Mouse (Mus musculus) spleen, postnatal 10 days (tissue): ENCODE results near the gene Foxp1.

Source experiments
- DNase-seq, 2 experiments: peaks; one replicate each; pipeline ENCODE4 v3.0.0; 2021 to 2022; ENCODE audit warnings: low spot score in 2 of 2

Foxp1 gene

DNA sequence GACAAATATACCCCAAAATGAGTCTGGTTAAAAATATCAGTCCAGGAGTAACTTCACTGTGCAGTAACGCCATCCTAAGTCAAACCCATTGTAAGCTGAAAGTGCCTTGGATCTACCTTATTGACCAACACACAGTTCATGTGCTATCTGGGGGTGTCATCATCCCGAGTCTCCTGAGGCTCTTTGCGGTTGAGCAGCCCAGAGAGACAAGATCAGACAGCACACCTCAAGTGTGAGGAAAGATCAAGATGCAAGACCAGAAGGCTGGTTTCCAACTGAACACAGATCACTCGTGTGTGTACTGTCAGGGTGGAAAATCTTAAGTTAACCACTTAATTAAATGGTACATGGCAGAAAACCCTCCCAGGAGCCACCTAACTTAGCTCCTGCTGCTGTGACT, 238.5 kb downstream of the Foxp1 start:
- DNase-seq = no peak

DNA sequence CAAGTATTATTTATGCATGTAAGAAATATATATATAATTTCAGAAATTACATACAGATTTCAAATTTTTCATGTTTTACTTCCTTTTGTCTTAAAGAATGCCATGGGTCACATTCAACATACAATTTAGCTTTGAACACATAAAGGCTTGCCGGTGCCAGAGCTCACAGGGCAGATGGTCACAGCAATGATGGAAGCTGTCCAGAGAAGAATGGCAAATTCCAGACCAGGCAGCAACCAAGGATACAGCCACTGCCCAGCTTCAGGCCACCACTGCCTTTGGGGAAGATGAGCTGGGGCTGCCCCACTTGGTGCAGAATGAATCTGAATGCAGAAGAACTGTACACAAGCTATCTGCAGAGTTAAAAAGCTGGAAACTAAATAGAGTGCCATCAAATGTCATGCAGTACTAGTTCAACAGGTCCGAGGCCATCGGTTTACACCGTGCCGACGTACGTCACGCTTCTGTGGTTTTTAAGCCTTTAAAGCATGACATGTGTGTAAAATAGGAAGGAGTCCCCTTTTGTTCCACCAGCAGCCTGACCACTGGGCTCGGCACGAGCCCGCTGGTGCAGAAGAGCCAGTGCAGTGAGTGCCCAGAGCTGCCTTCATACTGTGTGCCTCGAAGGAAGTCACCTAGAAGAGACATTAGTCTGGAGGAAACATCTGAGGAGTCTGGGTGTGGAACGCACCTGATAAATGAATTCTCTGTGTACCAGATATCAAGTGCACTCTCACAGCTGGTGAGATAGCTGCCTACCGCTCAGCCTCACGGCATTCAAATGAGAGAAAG, 239.5 kb downstream of the Foxp1 start:
- DNase-seq = peak in 1 of 2 experiments; percentile 43

DNA sequence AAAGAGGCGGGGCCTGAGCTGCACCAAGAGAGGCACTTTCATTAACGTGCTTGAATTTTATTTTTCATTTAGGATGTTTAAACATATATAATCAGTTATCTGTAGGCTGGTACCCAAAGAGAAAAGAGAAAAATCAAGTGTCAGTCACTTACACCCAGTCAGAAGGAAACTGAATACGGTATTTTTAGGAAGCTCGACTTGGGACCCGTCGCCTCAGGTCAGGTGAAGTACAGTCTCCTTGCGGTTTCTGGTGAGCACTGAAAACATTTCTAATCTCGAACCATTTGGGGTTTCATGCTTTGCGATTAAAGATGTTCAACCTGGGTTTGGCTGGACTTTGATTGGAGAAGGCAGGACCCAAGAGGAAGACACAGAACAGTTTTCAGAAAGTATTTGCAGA, 241.1 kb downstream of the Foxp1 start:
- DNase-seq = no peak

DNA sequence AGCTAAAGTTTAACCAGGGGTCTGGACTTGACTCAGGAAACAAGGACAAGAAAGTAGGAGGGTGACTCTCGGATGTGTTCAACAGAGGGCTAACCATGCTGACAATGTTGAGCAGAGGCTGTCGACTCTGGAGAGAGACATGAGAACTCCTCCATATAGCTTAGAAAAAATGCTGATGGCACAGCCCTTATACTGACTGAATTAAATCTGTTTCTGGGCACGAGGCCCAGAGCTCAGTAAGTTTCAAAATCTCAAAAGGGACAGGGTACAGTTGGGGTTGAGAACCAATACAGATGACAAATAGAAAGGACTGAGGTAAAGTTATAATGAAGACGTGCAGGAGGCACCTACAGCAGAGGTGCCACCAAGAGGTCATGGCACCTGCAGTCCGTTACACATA, 241.9 kb downstream of the Foxp1 start:
- no peak for DNase-seq

DNA sequence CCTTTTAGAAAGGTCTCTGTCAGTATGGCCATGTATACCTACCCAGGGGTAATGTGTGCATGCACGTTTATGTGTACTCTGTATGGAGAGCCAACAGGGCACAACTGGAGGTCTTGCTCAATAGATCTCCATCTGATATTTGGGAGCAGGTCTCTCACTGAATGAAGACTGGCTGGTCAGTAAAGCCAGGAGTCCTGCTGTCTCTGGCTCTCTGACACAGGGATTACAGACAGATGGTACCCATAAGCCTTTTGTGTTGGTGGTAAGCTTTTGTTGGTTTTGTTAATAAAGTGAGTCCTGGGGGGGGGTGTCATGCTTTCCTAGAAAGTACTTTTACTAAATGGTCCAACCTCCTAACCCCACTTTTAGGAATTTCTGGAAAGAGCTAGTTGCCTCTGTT, 245.3 kb downstream of the Foxp1 start:
- DNase-seq = no peak

DNA sequence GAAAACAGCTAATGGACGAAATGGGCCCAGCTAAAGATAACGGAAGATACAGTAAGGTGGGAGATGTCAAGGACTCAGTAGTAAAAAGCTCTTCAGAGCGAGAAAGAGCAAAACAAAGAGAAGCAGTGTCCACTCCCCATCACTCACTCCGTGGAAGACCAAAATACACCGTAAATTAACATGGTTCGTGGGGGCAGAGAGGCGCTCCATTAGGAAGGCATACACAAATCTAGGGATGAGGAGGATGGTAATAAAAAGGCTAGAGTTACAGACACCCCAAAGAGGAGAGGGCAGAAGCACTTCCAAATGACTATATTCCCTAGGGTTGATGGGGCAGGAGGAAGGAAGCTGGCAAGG, 246.2 kb downstream of the Foxp1 start:
- no peak for DNase-seq

DNA sequence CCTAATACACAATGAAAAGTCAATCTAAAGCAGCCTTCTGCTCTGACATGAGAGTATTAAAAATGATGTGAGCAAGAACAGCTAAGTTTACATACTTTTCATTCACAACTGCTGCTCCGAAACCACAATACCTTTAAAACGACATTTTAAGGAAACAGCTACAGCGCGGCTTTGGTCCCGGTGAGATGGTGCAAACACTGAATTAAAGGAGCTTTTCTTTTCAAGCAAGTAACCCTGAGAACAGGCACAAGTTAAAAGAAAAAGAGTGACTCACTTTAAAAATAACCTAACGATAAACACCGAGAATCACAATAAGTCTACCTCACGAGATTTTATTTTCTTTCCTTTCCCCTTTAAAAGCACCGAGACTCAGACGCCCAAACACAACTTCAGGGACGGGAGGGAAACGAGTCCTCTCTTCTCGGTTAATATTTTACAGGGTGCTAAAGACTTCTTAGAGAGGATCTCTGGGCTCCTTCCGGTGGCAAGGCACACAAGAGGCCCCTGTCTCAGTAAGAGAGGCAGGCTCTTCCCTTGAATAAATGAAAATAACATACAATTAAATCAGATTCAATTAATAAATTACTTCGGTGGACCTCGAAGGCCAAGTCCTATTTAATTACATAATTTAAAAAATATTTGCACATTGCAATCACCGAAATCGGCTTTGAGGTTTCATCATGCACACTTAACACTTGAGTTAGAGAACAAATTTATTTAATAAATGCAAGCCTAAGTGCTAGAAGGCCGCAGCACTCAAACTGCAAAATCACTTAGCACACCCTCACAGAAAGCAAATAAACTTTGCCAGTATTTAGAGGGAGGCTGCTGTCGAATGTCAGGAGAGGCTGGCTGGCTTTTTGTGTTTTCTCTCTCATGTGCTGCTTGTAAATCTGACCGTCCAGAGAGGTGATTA, 246.9 kb downstream of the Foxp1 start:
- no peak for DNase-seq

DNA sequence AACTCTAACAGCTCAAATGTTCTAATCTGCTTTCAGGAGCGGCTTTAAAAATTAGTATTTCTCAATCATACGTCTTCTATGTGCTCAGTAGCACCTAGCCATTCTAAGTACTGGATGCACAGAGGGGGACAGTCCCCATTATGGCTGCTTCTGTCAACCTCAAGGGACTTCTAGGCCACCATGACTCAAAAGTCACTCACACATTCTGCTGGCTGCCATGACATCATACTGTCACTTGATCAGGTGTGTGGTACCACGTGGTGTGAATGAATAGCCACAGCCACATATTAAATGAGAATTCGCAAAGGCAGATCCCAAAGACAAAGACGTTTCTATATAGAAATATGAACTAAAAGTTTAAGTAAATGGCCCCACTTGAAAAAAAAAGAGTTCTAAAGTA, 247.9 kb downstream of the Foxp1 start:
- no peak for DNase-seq

DNA sequence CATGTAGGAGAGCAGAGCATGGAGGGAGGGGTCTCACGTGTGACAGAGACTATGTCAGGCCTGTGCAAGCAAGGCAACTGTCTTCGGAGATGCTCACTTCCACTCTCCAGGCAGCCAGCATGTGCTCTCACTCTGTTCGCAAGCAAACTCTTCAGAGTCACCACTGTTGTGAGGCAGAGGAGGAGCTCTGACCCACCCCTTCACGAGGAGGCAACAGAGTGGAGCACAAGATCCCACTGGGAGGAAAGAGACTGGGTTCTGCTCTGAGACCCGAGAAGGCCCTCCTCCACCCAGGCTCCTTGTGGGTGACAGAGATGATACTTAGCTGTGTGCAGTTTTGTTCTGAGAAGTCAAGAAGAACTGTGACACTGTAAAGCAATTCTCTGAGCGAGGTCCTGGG, 248.3 kb downstream of the Foxp1 start:
- DNase-seq = no peak

DNA sequence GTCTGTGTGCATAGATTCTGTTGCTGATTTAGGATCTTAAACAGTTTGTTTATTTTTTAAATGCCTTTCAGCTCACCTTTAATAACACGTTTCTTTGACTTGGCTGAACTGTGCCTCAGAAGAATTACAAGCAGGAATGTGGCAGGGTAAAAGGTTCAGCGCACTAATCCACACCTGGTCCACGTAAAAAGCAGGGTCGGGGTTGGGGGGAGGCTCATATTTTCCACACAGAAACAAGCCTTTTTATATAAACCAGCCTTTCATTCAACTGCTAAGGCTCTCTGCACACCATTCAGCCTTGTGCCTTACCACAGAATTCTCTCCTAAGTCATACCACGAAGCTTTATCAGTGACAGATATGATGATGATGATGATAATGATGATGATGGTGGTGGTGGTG, 249.3 kb downstream of the Foxp1 start:
- DNase-seq = no peak

DNA sequence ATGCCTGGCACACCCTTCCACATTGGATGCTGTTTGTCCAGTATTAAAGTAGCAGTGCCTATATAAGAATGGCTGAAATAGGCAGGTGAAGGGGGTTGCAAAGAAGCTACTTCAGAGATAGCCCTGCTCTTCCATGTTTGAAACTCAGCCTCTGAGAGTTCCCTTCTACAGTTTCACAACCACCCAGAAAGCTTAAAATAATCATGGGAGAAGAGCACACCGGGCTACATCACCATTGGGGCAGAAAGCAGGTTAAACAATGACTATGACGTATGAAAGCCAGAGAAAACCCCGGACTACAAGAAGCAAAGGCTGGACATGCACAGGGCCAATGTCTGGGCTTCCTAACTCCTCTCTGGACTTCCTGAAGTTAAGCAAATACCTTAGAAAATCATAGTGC, 250.3 kb downstream of the Foxp1 start:
- DNase-seq = no peak

DNA sequence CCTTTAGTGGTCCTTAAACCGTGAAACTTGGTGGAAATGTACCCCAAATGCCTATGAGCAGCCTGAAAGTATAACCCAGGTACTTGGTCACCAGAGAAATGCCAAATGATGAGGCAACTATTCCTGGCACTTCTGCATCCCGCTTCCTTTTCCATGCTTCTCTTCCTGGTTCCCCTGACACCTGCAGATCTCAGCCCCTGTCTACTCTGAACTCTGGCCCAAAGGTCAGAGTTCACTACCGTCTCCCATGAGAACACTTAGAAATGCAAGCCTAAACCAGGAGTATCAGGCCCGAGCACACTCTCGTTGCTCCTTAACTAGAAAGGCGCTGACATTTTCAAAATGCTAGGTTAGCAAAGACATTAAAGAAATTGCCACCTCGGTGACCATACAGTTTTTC, 250.8 kb downstream of the Foxp1 start:
- no peak for DNase-seq

DNA sequence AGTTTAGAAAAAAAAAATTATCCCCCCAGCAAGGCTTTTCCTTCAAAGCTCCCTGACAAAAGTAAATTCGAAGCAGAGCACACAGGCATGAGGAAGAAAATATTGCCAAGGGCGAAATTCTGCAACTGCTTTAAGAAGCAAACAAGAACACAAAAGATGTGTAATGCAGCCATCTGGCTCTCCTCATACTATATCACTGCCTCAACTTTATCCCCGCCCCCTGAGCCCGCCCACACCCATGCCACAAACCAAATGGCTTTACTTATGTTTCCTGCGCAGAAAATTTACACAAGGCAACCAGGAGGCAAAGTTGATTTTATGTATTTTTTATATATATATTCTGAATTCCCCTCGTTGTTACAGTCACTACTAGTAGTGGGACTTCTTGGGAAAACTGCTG, 252.6 kb downstream of the Foxp1 start:
- DNase-seq = peak in 1 of 2 experiments; percentile 47

DNA sequence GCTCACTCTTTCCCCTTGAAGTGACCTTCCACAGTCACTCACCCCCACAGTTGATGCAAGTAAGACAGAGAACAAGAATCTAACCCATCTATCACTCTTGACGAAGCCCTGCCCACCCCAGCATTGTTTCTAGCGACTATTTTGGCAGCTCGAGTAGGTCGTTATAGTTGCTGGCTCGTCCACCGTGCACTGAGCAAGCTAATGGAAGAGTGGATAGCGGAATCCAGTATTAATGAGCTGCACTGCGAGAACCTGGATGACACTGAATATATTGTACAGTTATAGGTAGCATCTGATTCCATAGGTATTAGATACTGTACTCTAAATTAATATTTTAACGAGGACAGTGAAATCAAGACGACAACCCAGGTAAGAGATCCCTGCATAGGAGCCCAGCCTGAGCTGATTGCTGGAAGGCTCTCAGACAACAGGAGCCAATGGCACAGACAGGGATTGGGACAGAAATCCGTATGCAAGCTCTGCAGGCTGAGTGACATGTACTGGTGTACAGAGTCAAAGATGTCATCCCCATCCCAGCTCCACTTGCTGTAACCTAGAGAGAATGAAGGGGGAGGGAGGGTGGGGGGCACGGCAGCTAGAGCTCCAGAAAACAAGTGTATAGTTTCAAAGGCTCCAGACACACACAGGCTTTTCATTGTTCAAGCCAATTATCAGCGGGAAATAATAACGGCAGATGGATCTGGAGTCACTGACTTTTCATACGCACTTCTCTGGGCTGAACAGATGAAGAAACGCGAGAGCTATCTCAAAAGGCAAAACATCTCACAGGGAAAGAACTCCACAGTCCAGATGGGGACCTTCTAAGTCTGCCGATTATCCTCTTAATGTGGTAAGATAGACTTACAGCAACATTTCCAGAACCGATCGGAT, 254.1 kb downstream of the Foxp1 start:
- DNase-seq = no peak

DNA sequence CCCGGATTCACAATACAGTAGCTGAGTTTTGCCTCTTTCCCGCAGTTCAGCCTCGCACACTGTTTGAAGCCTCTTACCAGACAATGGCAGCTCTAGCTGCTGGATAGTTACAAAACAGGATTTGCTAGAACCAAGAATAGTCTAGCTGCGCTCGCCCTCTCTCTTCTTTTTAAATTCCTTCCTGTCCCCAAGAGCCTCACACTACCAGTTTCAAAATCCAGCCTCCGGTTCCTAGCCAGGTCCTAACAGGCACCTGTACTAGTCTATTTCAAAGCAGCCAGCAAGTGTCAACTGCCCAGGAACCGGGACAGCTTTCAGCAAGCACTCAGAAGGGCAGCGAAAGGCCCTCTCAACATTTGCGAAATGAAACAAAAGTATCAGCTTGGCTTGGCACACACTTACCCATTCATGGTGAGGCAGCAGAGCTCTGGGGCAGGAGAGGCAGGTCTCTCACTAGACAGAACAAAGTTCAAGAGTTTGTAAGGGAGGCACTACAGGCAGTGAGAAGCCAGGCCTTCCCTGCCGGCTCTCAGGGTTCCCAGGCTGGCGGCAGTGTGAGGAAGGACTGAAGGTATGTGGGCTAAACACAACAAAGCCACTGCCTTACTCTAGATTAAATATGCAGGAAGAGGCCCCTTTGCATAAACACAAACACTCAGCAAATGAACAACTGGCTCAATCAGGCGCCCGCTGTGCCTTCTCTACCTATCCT, 256.4 kb downstream of the Foxp1 start:
- DNase-seq = peak; percentile 45 to 50

DNA sequence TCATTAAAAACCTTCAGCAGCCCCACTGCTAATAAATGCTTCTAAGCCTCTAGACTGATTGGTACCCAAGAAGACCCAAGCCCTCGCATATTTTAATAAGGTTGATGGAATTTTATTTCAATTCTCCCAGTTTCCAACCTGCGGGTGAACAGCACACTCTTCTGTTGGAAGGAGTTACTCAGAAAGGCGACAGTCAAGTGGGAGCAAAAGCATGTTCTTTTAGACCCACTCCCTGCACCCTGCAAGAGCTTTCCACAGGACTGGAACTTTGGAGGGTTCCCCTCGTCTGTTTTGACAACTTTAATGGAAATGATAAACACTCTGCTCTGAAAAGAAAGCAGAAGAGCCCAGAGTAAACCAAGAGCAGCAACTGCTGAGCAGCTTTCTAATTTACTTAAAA, 257.3 kb downstream of the Foxp1 start:
- no peak for DNase-seq

DNA sequence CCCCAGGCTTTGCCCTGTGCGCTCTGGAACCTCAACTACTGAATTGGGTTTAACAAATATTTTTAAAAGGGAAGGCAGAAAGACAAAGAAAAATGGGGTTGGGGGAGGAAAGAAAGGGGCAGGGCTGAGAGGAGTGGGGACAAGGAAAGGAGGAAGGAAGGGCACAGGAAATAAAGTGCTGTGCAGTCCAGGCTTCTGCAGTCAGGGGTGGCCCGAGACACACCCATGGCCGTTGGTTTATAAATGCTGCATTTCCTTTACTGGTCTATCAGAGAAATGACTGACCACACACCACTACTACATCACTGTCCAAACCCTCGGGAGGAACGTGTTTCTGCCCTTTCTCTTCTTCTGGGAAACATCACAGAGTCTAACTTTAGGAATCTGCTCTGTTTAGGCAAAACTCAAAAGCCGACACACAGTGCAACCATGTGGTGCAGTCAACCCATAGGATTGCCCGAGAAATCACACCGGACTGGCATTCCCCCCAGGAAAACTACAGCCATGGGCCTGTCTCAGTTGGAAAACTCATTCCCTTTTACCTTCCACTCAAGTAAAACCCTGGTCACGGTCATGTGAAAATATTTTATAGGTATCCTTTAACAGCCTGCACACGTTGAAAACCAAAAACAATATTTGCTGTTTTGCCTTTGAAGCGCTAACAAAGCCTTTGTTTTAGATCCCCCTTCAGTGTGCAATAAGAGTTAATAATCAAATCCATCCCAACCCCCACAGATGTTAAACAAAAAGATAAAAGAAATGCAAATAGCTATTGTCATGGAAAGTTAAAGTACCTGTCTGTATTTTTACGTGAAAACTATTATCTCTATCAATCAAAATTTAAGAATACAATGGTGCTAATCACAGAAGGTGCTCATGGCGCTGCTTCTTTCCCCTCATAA, 258.1 kb downstream of the Foxp1 start:
- no peak for DNase-seq

DNA sequence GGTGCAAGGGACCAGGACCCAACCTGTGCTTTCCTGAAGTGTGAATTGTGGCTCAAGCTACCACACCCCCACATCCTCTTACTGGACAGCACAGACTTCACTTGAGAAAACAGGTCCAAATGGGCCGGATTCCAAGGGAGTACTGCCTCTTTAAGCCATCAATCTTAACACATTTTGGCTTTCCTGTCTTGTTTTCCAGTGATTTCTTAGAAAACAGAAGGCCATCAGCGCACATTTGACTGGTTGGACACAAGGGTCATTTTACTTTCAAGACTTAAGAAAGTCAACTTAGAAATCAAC, 258.7 kb downstream of the Foxp1 start:
- DNase-seq = no peak

DNA sequence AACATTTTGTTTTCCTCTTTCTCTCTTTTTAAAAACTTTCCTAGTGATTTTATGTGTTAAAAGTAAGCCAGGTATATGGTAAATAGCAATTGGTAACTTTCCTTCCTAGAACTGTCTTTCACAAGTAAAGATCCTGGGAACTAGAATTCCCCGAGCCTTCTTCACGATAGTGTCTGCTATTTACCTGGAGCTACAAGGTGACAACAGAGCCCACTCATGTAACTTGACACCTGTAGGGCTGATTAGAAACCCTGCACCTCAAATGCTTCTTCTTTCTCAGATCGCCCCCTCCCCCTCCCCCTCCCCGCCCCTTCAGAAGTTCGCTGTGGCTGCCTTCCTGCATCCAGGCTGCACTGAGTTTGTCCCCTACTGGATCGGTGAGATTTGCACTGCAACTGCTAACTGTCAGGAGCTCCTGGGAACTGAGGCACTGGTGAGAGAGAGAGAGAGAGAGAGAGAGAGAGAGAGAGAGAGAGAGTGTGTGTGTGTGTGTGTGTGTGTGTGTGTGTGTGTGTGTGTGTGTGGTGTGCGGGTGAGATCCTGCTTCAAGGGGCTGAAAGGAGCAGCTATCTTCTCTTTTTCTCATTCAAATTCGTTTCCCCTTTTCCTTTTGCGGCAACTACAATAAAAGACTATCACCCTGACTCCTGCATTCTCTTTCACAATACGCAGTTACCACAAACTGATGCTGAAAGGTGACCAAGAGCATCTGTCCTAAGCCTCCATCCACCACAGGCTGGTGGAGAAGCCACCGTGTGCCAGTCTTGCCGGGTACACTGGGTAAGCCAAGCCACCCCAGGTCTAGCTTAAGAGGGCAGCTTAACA, 259.2 kb downstream of the Foxp1 start:
- peak in 1 of 2 experiments; percentile 25 for DNase-seq

DNA sequence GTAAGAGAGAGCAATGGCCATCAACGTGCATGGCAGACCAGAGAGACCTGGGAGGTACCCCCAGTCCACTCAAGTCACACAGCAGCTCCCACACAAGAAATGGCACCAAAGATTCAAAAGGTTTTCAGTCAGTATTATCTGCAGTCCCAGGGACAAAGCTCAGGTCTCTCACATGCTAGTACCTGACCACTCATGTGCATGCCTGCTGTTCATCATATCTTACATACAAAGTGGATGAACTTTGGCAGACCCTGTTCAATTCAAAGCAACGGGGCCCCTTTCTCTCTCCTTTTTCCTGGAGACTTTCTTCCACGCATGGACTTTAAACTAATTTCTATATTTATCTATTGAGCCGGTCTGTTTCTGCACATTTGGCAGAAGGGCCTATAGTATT, 260.8 kb downstream of the Foxp1 start:
- DNase-seq = no peak
